Mouse (Mus musculus): ENCODE results near the gene Arl9. TPM values are rescaled to one million over a fixed set of nuclear protein-coding genes. Genes with fewer than 3 reads are reported as not detected.
"Not testable (repeated sequence)": the region's sequence is repeated elsewhere in the genome, so short reads cannot be mapped to it uniquely, and the experiment has no call there.

The Arl9 gene
- total RNA-seq, 4 experiments from 2014 or later = not detected

DNA sequence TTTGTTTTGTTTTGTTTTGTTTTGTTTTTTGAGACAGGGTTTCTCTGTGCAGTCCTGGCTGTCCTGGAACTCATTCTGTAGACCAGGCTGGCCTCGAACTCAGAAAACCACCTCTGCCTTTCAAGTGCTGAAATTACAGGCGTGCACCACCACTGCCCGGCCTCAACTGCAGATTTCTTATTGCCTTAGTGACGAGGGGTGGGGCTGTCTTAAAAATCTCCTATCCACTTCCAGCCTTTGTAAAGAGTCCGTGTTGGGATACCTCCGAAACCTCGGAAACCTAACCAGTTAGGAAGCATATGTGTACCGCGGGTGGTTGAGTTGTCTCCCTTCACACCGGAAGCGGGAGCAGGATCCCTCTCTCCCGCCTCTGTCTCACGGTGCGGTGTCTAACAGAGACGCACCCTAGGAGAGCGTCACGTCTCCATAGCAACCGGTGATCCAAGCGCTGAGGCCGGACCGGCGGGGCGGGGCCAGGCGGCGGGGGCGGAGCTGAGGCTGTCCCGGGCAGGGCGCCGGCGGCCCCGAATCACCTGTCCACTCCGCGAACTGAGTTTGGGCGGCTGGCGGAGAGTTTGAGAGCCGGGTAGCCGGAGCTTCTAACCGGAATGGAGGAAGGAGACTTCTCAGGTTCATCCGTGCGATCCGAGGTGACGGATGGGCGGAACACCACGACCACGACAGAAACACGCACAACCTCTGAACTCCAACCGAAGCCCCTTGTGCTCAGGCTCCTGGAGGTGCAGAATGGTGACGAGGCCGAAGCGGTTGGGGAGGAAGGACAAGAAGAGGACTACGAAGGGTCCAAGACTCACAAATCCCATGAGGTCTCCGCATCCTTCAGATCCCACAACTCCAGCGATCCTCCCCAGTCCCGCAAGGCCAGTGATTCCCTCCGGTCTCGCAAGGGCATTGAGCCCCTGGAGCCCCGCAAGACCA lies 12.0 kb downstream of the Arl9 start, which contains the start of gene Thegl:
Gene Thegl, plus strand, starts transcription at position 480 of the 939 bp plus-strand sequence.
- DNase-seq (ENCODE audit: low spot score) = peak; percentile 59

- DNase-seq (ENCODE audit: low spot score) = no peak
Measured at GRCm38 (mm10) chr5:77028034-77028433, 24.2 kb downstream of the Arl9 start.

DNA sequence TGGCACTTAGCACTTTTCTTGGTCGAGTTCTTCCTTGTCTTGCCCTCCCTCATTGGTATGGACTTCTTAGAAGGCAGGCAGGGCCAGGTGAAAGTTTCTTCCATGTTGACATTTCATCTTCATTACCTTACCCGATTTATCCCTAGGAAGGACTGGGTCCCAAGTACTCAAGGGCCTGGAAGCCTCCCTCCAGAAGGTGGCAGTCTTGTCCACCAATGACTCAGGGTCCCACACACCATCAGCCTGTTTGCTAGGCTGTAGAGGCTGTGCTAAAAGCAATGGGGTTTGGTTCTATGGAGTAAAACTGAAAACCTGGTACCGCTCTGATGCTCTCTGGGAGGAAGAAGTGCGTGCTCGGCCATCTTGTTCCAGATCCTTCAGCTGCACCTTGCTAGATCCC lies 25.9 kb downstream of the Arl9 start:
- DNase-seq (ENCODE audit: low spot score) = peak; percentile 24

- DNase-seq (ENCODE audit: low spot score) = not testable (repeated sequence)
Measured at GRCm38 (mm10) chr5:77035101-77035500, 31.2 kb downstream of the Arl9 start.

DNA sequence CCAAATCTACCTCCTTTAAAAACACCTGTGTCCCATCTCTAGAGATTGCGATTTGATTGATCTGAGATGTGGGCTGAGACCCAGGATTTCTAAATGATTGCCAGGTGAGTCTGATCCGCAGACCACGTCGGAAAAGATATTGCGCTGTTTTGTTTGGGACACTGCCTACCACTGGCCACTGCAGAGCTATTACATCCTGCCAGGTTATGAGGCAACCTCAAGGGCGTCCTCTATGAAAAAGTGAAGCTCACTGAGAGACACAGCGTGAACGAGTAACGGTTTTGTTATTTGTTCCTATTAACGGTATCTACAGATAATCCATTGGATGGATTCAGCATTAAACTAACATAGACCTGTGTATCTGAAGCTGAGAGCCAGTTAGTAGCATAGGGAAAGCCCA lies 34.6 kb downstream of the Arl9 start:
- no peak for DNase-seq (ENCODE audit: low spot score)

DNA sequence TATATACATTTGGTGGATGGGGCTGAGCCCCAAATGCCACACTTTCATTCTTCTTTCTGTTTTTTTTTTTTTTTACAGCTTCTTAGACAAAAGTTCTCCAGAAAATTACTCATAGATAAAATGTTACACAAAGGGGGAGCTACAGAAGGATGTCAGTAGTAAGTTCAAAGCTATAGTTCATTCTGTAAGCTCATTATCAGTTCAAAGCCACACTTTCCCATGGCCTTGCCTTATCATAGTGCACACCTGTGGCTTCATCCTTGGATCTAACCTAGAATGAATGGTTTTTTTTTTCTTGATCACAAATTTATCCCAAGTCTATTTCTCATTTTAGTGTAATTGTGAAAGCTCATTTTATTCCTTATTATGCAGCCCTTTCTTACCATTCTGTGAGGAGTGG lies 35.5 kb downstream of the Arl9 start:
- DNase-seq (ENCODE audit: low spot score) = no peak

DNA sequence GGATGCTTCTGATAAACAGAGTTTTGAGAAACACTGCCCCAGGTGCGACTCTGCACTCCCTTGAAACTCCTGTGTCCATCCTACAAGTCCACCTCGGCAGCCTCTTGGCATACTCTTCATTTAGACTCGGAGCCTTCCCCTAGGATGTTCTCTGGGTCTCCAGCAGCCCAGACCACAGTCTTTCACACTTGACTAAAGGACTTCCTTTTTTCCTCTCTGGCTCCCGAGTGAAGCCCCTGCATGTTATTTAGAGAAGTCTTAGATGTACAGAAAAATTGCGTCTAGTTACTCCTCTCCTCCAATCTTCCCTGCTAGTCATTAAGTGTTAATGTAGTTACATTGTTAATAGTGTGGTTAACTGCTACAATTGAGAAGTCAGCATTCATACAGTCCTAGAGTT lies 40.5 kb downstream of the Arl9 start:
- no peak for DNase-seq (ENCODE audit: low spot score)

- no peak for DNase-seq (ENCODE audit: low spot score)
Measured at GRCm38 (mm10) chr5:77052616-77053015, 48.8 kb downstream of the Arl9 start.

DNA sequence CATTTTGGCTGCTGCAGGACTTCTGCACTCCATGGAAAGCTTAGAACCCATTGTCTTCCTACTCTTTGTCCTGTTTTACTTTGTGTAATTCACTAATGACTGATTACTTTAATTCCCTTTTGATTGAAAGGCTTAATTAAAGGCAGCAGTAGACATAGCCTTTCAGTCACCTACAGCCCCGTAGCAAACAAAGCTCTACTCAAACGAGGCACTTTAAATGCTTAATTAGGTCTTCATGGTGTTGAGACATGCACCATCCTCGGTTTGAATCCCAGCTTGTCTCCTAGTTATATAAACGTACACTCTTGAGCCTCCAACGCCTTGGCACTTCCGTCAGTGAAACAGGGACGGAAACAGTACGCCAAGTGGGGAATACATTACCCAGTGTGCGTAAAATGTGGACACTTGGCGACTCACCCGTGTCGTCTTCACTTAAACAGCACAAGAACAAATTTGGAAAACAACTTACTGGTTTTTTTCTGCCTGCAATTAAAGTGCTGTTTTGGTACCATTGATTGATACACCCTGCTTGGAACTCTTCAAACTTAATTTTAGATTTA lies 53.1 kb downstream of the Arl9 start:
- DNase-seq (ENCODE audit: low spot score) = no peak

Other genes starting within 250 kb of the Arl9 start
- gene Aasdh, start 98.5 kb upstream of the Arl9 start, total RNA-seq (2022) = 10 to 100 TPM; 12.5 to 23.2 (median 17.8) TPM
- 100 to 1,000 TPM; 149 to 170 (median 159) TPM for gene Paics, start 52.7 kb upstream of the Arl9 start, total RNA-seq (2022)
- 10 to 100 TPM; 12.7 to 20.9 (median 17.6) TPM for gene Ppat, start 52.5 kb upstream of the Arl9 start, total RNA-seq (2022)
- gene Srp72, start 29.4 kb upstream of the Arl9 start, total RNA-seq (2022) = 10 to 100 TPM; 45.0 to 54.1 (median 49.1) TPM
- gene Thegl, start 12.0 kb downstream of the Arl9 start, total RNA-seq (2022) = not detected
- 100 to 1,000 TPM; 354 to 475 (median 429) TPM for gene Hopx, start 111.1 kb downstream of the Arl9 start, total RNA-seq (2022)
- gene Spink2, start 207.4 kb downstream of the Arl9 start, total RNA-seq (2022) = not detected

Measured in heart, adult 8-10 months (tissue).